Mouse (Mus musculus): ENCODE measurements at regions not wholly inside any gene's neighbourhood (a gene's known extent, or its start where the extent isn't known, plus 50 kb on each side); places are given as distances from the start of the nearest gene placed in this dataset.
"Not testable (repeated sequence)": the region's sequence is repeated elsewhere in the genome, so short reads cannot be mapped to it uniquely, and the experiment has no call there.

DNA sequence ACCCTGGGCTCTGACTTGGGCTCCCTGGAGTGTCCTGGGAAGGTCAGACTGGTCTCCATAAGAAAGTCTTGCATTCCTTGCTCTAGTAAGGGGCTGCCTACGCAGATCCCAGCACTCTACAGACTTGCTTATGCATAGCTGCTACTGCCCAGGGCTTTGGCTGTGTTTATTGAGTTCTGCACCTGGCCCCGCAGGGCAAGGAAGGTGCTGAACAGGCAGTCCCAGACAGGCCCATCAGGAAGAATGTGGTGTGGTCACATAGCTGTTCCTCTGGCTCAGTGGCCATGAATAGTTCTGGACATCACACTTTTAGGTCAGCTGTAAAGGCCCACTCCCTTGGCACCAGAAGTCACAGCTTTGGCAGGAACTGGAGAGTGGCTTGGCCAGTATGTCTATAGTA is 70.6 kb downstream of the Cryaa start:
- no peak for DNase-seq

DNA sequence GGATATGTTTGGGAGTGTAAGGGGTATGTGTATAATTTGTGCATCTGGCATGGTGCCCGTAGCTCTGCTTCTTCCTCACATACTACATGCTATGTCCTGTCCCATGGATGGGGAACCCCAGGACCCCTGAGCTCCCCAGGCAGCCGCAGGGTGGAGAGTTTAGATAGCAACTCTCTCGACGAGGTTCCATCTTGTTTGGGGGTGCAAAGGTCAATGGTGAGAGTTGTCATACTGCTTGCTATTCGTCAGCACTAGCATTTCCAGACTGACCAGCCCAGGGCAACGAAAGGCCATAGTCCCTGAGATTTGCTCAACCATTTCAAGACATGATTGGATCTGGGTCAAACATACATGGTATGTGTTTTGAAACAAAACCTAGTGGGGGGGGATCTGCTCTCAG is 71.4 kb downstream of the Cryaa start:
- 65% methylated on average over 6 of the region's 6 CpGs for WGBS
- TF ChIP-seq POLR2A (IDR thresholded peaks at IDR 0.05; ENCODE audit: borderline replicate concordance, extremely low read depth, low read depth, low read length), result no peak
- TF ChIP-seq CTCF (IDR thresholded peaks at IDR 0.05; ENCODE audit: insufficient read depth, low read length), result no peak
- H3K4me3 ChIP-seq (replicated peaks; ENCODE audit: extremely low read depth, low read depth, low read length), result no peak overlapping the region
- peaks cover 10% of the 10 kb centered on the region for H3K4me1 ChIP-seq (ENCODE audit: control insufficient read depth, insufficient read depth, low read length)
- DNase-seq, result no peak

More for the DNA sequence above, 70.6 kb downstream of the Cryaa start:
- TF ChIP-seq CTCF (IDR thresholded peaks at IDR 0.05; ENCODE audit: insufficient read depth, low read length) (no peak), POLR2A (IDR thresholded peaks at IDR 0.05; ENCODE audit: borderline replicate concordance, extremely low read depth, low read depth, low read length) (no peak)
- Histone ChIP-seq H3K4me3 (replicated peaks; ENCODE audit: extremely low read depth, low read depth, low read length) (no peak overlapping the region), H3K4me1 (ENCODE audit: control insufficient read depth, insufficient read depth, low read length) (peaks cover 10% of the 10 kb centered on the region)
- 76% methylated on average over 2 of the region's 2 CpGs for WGBS

DNA sequence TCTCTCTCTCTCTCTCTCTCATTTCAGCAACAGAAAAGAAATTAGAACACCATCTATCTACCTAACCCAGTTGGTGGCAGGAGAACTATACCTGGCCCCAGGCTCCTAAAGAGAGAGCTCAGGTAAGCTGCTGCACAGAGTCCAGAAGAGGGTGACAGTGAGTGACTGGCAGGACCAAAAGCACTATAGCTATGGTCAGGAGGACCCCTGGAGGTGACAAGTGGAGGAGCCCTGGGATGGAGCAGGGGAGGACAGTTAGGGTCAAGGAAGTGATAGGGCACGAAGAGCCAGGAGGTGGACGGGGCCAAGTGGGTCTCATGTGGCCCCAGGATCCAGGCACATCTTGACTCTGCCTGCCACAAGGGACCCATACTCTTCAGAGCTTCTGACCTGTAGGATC is 73.7 kb downstream of the Cryaa start:
- peaks cover 6% of the 10 kb centered on the region for H3K4me1 ChIP-seq (ENCODE audit: control insufficient read depth, insufficient read depth, low read length)
- H3K4me3 ChIP-seq (replicated peaks; ENCODE audit: extremely low read depth, low read depth, low read length), result no peak overlapping the region
- DNase-seq, result peak; percentile 39
- WGBS, result 47% methylated on average over 2 of the region's 2 CpGs
- TF ChIP-seq CTCF (IDR thresholded peaks at IDR 0.05; ENCODE audit: insufficient read depth, low read length), result peak; percentile 71
- TF ChIP-seq POLR2A (IDR thresholded peaks at IDR 0.05; ENCODE audit: borderline replicate concordance, extremely low read depth, low read depth, low read length), result no peak

DNA sequence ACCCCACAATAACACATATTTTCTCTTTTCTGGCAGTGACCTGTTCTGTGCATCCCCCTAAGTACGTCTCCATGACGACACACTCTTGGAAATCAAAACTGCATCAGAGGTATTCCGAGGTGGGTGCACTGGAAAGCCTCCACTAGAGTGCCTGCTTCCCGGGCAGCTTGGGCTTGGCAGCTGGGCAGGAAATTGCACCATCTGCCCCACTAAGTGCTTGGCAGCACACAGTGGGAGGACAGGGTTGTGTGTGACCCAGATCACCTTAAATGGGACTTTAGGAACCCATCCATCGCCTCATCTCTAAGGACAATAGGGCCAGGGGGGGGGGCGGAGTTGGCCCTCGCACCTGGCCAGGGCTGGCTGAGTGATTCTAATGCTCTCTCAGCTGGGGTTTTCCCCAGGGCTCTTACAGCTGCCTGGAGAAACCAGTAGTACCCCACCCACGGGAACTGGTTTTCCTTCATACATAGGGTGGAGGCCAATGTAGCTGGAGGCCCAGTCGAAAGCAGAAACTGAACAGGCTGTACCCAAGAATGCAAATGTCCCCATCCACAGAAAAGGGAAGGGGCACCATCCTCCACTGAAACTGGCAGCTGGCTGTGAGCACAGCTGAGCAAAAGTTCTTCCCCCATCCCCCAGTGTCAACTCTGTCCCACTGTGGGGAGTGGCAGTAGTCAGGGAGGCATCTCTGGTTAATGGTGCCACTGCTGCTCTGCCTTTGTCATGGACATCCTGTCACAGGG is 75.7 kb downstream of the Cryaa start:
- WGBS, result 62% methylated on average over 9 of the region's 9 CpGs
- TF ChIP-seq POLR2A (IDR thresholded peaks at IDR 0.05; ENCODE audit: borderline replicate concordance, extremely low read depth, low read depth, low read length) (no peak), CTCF (IDR thresholded peaks at IDR 0.05; ENCODE audit: insufficient read depth, low read length) (no peak)
- H3K4me1 ChIP-seq (ENCODE audit: control insufficient read depth, insufficient read depth, low read length), result no peaks in the 10 kb centered on the region
- DNase-seq, result peak; percentile 35
- H3K4me3 ChIP-seq (replicated peaks; ENCODE audit: extremely low read depth, low read depth, low read length), result no peak overlapping the region

DNA sequence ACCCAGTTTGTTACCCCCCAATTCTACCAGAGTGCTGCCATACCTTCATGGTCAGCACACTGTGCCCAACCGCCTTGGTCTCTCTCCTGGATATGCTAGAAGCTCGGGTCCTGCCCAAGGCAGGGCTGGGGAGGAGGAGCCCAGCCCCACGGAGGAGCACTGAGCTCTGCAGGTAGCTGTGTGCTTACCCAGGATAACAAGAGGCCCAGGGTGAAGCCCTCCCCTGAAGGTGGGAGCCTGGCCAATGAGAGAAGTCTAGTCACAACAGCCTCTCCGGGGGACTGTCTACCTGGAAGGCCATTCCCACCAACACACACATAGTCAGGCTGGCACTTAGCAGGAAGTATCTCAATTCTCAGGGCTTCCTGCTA is 76.2 kb downstream of the Cryaa start:
- TF ChIP-seq POLR2A (IDR thresholded peaks at IDR 0.05; ENCODE audit: borderline replicate concordance, extremely low read depth, low read depth, low read length), result no peak
- TF ChIP-seq CTCF (IDR thresholded peaks at IDR 0.05; ENCODE audit: insufficient read depth, low read length), result no peak
- DNase-seq, result no peak
- Histone ChIP-seq H3K4me1 (ENCODE audit: control insufficient read depth, insufficient read depth, low read length) (no peaks in the 10 kb centered on the region), H3K4me3 (replicated peaks; ENCODE audit: extremely low read depth, low read depth, low read length) (no peak overlapping the region)
- WGBS, result 53% methylated on average over 4 of the region's 4 CpGs

DNA sequence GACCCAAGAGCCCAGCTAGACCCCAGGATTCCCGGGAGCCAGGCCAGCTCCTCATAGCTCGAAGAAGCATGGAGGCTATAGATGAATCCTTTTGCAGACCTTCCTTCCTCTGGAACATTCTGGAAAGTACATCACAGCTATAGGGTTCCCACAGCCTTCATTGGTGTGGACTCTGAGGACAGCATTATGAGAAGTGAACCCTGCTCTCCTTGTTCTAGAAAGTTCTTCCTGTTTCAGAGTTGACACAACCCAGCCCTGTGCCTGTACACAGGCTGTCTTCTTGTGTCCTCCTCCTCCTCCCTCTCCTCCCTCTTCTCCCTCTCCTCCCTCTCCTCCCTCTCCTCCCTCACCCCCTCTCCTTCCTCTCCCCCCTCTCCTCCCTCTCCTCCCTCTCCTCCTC is 82.9 kb downstream of the Cryaa start:
- H3K4me1 ChIP-seq (ENCODE audit: control insufficient read depth, insufficient read depth, low read length), result no peaks in the 10 kb centered on the region
- no peak for DNase-seq
- WGBS, result 89% methylated on average over 2 of the region's 2 CpGs
- H3K4me3 ChIP-seq (replicated peaks; ENCODE audit: extremely low read depth, low read depth, low read length), result no peak overlapping the region
- TF ChIP-seq CTCF (IDR thresholded peaks at IDR 0.05; ENCODE audit: insufficient read depth, low read length) (no peak), POLR2A (IDR thresholded peaks at IDR 0.05; ENCODE audit: borderline replicate concordance, extremely low read depth, low read depth, low read length) (no peak)

DNA sequence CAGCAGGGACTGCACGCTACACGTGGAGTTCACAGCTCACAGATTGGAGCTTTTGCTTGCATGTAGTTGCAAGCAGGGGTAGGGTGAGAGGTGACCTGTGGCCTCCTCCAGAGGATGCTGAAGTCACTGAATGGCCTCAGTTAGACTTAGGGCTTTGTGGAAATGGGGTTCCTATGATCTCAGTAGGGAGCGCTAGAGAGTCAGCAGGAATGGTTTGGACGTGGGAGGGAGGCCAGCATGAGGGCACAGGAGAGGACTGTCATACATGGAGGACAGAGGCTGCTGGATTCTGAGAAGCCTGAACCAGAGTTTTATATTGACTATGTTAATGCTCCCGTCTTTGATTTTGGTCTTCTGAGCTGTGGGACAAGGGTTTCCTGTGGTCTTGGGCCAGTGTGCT is 85.5 kb downstream of the Cryaa start:
- DNase-seq, result no peak
- Histone ChIP-seq H3K4me3 (replicated peaks; ENCODE audit: extremely low read depth, low read depth, low read length) (no peak overlapping the region), H3K4me1 (ENCODE audit: control insufficient read depth, insufficient read depth, low read length) (peaks cover 6% of the 10 kb centered on the region; the same call in 1 of the 2 replicates)
- WGBS, result 67% methylated on average over 5 of the region's 5 CpGs
- no peak for TF ChIP-seq POLR2A (IDR thresholded peaks at IDR 0.05; ENCODE audit: borderline replicate concordance, extremely low read depth, low read depth, low read length)
- TF ChIP-seq CTCF (IDR thresholded peaks at IDR 0.05; ENCODE audit: insufficient read depth, low read length), result peak; percentile 60

DNA sequence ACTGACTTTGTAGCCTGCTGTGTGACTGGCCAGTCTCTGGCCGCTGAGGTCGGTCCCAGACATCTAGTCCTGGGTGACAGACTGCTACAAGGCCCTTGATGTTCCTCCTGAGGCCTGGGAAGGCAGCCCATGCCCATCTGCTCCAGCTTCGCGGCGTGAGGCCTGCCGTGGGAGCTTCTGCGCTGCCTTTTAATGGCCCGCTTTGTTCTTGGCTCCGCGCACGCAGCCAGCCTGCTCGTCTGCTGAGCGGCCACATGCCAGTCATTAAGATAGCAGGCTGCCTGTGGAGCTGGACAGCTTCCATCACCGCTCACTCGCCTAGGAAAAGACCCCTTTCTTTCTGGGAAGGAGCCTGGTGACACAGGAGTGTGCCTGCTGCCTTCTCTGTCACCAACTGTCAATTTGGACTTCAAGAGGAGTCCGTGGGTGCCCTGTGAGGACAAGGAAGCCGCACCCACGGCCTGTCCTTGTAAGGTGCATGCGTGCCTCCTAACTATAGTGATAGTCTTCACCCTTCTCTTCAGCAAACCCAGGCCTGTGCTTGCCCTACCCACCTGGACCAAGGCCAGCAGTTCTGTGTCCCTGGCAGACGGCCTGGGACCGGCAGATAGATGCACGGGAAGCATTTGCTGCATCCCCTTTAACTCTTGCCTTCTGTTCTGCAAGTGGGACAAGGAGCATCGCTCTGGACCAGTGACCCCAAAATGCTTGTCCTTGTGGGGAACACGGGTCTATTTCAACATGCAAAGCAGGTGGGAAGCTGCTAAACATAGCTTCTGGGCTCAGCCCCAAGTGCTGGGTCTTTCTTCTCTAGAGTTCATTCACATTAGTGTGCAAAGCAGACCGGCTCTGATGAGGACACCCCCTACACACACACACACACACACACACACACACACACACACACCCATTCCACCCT is 88.6 kb downstream of the Sik1 start:
- Histone ChIP-seq H3K4me3 (replicated peaks; ENCODE audit: extremely low read depth, low read depth, low read length) (no peak overlapping the region), H3K4me1 (ENCODE audit: control insufficient read depth, insufficient read depth, low read length) (peaks cover 6% of the 10 kb centered on the region; the same call in 1 of the 2 replicates)
- DNase-seq, result peak; percentile 51
- 31% methylated on average over 25 of the region's 25 CpGs for WGBS
- TF ChIP-seq CTCF (IDR thresholded peaks at IDR 0.05; ENCODE audit: insufficient read depth, low read length) (no peak), POLR2A (IDR thresholded peaks at IDR 0.05; ENCODE audit: borderline replicate concordance, extremely low read depth, low read depth, low read length) (no peak)

DNA sequence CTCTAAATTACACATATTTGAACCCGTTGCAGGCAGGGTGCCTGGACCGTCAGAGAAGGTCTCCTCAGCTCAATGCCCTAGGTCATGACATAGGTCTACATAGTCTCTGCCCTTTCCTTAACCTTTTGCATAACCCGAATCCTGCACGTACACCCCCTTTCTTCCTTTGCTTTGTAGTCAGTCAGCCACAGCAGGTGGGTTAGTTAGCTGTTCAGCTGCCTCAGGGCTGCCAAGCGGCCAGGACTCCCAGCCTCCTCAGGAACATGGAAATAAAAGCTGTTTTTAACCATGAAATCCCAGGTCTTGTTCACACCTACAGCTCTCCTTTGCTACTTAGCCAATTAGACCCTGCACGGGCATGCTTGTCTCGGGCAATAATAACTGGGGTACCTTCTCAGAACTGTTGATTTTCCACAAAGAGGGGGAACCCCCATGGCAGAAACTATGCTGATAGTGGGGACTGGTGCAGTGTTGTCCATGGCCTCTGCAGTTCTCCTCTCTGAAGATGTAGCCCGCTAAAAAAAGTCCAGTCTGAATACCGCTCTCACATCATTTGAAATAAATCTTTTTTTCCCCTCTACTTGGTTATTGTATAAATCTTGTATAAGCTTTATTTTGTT is 83.3 kb downstream of the Sik1 start:
- WGBS, result 77% methylated on average over 9 of the region's 9 CpGs
- no peak for TF ChIP-seq POLR2A (IDR thresholded peaks at IDR 0.05; ENCODE audit: borderline replicate concordance, extremely low read depth, low read depth, low read length)
- no peak for TF ChIP-seq CTCF (IDR thresholded peaks at IDR 0.05; ENCODE audit: insufficient read depth, low read length)
- DNase-seq, result no peak
- Histone ChIP-seq H3K4me1 (ENCODE audit: control insufficient read depth, insufficient read depth, low read length) (0 out of 2 replicates have a peak, but pooled peaks cover 3% of the 10 kb centered on the region), H3K4me3 (replicated peaks; ENCODE audit: extremely low read depth, low read depth, low read length) (no peak overlapping the region)

DNA sequence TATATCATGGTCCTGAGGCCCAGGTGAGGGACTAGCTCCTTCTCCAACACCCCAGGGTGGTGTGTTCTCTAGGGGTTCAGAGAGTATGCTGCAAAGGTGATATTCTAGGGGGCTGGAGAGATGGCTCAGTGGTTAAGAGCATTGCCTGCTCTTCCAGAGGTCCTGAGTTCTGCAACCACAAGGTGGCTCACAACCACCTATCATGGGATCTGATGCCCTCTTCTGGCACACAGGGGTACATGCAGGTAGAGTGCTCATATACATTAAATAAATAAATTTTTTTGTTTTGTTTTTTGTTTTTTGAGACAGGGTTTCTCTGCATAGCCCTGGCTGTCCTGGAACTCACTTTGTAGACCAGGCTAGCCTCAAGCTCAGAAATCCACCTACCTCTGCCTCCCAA is 81.7 kb downstream of the Sik1 start:
- H3K4me3 ChIP-seq (replicated peaks; ENCODE audit: extremely low read depth, low read depth, low read length); DNase-seq; H3K4me1 ChIP-seq (ENCODE audit: control insufficient read depth, insufficient read depth, low read length): not testable (repeated sequence)

All from lung, adult 2 months (tissue).